Mouse (Mus musculus) T-helper 1 cell (primary cell): ENCODE results near the gene Snapc3.
"Not testable (repeated sequence)": the region's sequence is repeated elsewhere in the genome, so short reads cannot be mapped to it uniquely, and the experiment has no call there.

Experiments used
- in situ Hi-C: fragments of 300-600 bp; cut with MboI, MseI; formaldehyde crosslinking; loops from one replicate; pipeline ENCODE4 v1.15.1; 2025; ENCODE audit warnings: high pct_unique_total_duplicates

The Snapc3 gene

DNA sequence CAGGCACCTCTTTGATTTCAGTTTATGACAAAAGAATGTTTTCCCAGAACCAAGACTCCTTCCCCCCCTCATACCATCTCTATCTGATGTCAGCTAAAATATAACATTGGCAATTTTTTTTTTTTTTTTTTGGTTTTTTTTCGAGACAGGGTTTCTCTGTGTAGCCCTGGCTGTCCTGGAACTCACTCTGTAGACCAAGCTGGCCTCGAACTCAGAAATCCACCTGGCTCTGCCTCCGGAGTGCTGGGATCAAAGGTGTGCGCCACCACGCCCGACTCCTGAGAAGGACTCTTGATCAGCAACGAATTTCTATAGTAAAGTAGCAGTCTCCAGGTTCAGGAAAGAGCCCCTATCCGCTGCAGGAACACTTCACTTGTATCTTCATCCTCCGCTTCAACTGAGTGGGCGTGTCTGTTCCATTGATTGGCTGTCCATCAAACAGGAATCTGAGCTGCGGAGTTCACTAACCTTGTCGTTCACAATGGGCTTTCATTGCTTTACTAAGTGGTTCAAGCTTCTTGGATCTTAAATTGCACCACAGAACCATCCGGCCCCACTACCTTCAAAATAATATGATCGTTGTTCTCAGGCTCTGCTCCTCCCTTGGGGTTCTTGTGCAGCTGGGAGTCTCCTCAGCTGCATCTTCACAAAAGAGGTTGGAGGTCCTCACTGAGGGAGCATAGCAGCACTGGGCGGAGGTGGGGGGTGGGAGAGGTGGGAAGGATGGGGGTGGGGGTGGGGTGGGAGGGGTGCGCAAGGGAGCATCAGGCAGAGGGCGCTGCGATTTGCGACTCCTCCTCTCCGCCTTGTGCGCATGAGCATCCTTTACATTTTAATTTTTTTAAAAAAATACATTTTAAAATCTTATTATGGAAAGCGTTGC lies 82.9 kb downstream of the Snapc3 start:
- in situ Hi-C loops = no loop called here

DNA sequence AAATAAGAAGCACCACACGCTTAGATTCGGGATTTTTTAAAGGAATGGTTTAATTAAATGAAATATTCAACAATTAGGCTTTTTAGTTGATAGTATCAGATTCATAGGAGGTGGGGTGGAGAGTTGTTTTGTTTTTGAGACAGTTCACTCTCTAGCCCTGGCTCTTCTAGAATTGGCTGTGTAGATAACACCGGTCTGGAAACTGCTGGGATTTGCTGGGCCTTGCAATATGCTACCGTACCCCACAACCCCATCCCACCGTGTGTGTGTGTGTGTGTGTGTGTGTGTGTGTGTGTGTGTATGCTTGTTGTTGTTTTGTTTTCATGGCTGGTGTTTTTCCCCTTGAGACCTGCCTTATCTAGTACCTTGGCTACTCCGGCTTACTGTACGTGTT lies 83.5 kb downstream of the Snapc3 start:
- in situ Hi-C loops = no loop called here

- in situ Hi-C loops = no loop called here
Observed at GRCm38 (mm10) chr4:83509600-83509999, 92.1 kb downstream of the Snapc3 start.

GRCm38 (mm10) chr4:83511083-83511482 lies 93.6 kb downstream of the Snapc3 start:
- in situ Hi-C loops = no loop called here

DNA sequence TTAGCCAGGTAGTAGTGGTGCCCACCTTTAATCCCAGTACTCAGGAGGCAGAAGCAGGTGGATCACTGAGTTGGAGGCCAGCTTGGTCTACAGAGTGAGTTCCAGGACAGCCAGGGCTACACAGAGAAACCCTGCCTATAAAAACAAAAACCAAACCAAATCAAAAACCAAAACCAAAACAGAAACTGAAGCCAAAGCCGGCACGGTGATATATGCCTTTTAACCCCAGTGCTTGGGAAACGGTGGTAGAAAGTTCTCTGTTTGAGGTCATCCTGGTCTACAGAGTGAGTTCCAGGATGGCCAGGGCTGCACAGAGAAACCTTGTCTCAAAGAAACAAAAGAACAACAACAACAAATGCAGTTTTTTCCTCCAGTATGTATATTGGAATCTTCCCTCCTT lies 94.7 kb downstream of the Snapc3 start:
- in situ Hi-C loops = no loop called here

DNA sequence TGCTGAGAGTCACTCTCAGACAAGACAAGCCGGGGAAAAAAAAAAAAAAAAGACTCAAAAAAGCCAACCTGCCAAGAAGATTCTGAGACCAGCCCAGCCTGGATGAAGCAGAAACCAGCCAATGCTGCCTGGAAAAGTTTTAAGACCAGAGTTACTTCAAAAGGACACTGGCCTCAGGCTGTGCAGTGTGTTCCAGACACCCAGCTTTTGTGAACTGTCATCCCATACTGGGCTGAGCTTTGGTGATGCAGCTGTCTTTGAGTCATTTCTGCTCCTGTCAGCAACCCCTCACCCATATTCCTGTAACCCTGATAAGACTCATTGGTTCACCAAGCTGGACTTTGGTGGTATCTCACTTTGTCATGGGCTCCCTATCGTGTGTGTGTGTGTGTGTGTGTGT lies 95.1 kb downstream of the Snapc3 start:
- in situ Hi-C loops = no loop called here

DNA sequence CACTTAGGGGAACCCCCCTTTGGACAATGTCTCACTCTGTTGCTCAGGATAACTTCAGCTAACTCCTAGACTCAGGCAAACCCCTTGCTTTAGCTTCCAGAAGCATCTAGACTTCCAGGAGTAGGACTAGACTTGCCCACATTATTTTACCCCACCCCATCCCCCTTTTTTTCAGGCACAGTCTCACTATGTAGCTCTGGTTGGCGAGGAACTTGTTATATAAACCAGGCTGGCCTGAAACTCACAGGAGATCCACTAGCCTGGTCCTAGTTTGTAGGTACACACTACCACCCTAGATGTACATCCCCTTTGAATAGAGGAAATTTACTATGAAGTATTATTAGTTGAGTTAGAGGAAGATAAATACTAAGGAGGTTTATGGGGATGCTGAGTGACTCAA lies 96.7 kb downstream of the Snapc3 start:
- in situ Hi-C loops = no loop called here

GRCm38 (mm10) chr4:83514976-83515669 lies 97.6 kb downstream of the Snapc3 start:
- in situ Hi-C loops = no loop called here

DNA sequence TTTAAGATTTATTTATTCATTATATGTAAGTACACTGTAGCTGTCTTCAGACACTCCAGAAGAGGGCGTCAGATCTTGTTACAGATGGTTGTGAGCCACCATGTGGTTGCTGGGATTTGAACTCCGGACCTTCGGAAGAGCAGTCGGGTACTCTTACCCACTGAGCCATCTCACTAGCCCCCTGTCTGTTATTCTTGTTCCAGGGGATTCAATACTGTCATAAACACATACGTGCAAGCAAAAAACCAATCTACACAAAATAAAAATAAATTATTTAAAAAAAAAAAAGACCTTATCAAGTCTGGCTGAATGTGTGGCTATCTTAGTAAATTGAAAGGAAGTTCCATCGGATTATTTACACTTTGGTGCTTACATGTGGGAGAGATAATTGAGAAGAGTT lies 98.6 kb downstream of the Snapc3 start:
- in situ Hi-C loops = not testable (repeated sequence)
